Mouse (Mus musculus) ES-E14 (cell line): ENCODE data around the gene Pnmal1. TPM values are rescaled to one million over a fixed set of nuclear protein-coding genes. Genes with fewer than 3 reads are reported as not detected.

Experiments used
- DNase-seq: peaks from one replicate; pipeline ENCODE4 v3.0.0-alpha.2; 2013; ENCODE audit warnings: low read depth, low spot score
- H3K27ac ChIP-seq: 2 replicates; pipeline ENCODE4 v1.5.1; 2012; ENCODE audit warnings: low read depth, mild to moderate bottlenecking, low read length, moderate library complexity, mixed read lengths; ENCODE audit not compliant: poor library complexity, insufficient read depth, severe bottlenecking
- H3K36me3 ChIP-seq: 2 replicates; pipeline ENCODE4 v1.6.1; 2012; ENCODE audit warnings: mild to moderate bottlenecking, low read length, moderate library complexity, mixed read lengths; ENCODE audit not compliant: control insufficient read depth, poor library complexity, insufficient read depth, severe bottlenecking
- H3K4me1 ChIP-seq, 2 experiments: fragments of 150-350 bp in 1 of 2; sonication (generic) in 1 of 2; 2 replicates each; pipeline ENCODE4 v1.6.1; 2012; ENCODE audit warnings: low read length in 2 of 2, mild to moderate bottlenecking in 1 of 2, mixed read lengths in 1 of 2; ENCODE audit not compliant: control insufficient read depth in 2 of 2, insufficient read depth in 2 of 2, poor library complexity in 1 of 2
- H3K4me3 ChIP-seq, 2 experiments: fragments of 150-350 bp in 1 of 2; sonication (generic) in 1 of 2; 2 replicates each; pipeline ENCODE4 v1.5.1; 2012; ENCODE audit warnings: low read length in 2 of 2, low read depth in 1 of 2, mild to moderate bottlenecking in 1 of 2, mixed read lengths in 1 of 2; ENCODE audit not compliant: insufficient read depth in 1 of 2, poor library complexity in 1 of 2, severe bottlenecking in 1 of 2
- H3K9ac ChIP-seq: 2 replicates; pipeline ENCODE4 v1.6.1; 2012; ENCODE audit warnings: low read depth, mild to moderate bottlenecking, low read length, mixed read lengths; ENCODE audit not compliant: poor library complexity, insufficient read depth, severe bottlenecking
- H3K9me3 ChIP-seq: fragments of 150-350 bp; sonication (generic); 2 replicates; pipeline ENCODE4 v1.6.1; 2012; ENCODE audit warnings: low read depth, mild to moderate bottlenecking, low read length; ENCODE audit not compliant: control insufficient read depth, insufficient read depth
- CHD2 ChIP-seq: IDR thresholded peaks from 2 replicates; pipeline ENCODE4 v1.6.1; 2014; ENCODE audit warnings: mild to moderate bottlenecking, low read depth, low read length, inconsistent platforms
- HCFC1 ChIP-seq: IDR thresholded peaks from 2 replicates; pipeline ENCODE4 v1.6.1; 2012; ENCODE audit warnings: low read length, inconsistent platforms, borderline replicate concordance; ENCODE audit not compliant: insufficient read depth
- MAFK ChIP-seq: IDR thresholded peaks from 2 replicates; pipeline ENCODE4 v1.6.1; 2014; ENCODE audit warnings: mild to moderate bottlenecking, low read depth, low read length, inconsistent platforms; ENCODE audit not compliant: insufficient read depth
- ZC3H11A ChIP-seq: IDR thresholded peaks from 2 replicates; pipeline ENCODE4 v1.6.1; 2012; ENCODE audit warnings: low read depth, mild to moderate bottlenecking, inconsistent platforms, low read length, borderline replicate concordance
- ZNF384 ChIP-seq: IDR thresholded peaks from 2 replicates; pipeline ENCODE4 v1.6.1; 2012; ENCODE audit warnings: low read depth, low read length, inconsistent platforms
- in situ Hi-C, 2 experiments: fragments of 600-800 bp; cut with MboI; formaldehyde crosslinking; loops; one replicate each; pipeline ENCODE4 v1.15.1; 2025; ENCODE audit warnings: low sequenced_read_pairs in 2 of 2, inconsistent platforms in 1 of 2; ENCODE audit not compliant: unreplicated experiment in 2 of 2
- total RNA-seq: library from RNA; depleted of rRNA; stranded (reverse); fragments of 300-350 nt; gene quantifications from 2 replicates; pipeline ENCODE4 v1.2.3, GENCODE M21; 2012

The Pnmal1 gene
- total RNA-seq, 1 experiment = 0.45 TPM

GRCm38 (mm10) chr7:16994400-16994799 is 34.9 kb downstream of the Pnmal1 start:
- peak overlapping the region; percentile 57 to 73 for H3K4me3 ChIP-seq
- H3K27ac ChIP-seq = no peak overlapping the region
- DNase-seq = no peak
- TF ChIP-seq ZC3H11A (no peak), HCFC1 (no peak), CHD2 (no peak), MAFK (no peak), ZNF384 (no peak)
- peaks cover 1 to 14% of the 10 kb centered on the region in 2 experiments; a peak in 2 of 4 replicates for H3K4me1 ChIP-seq
- in situ Hi-C loops = loop anchor here in 1 of 2 experiments (5.0 kb wide), 1 partner anchor 42 kb away; no protein-coding TSS in a partner anchor
- peak overlapping the region; percentile 36; the same call in 1 of the 2 replicates for H3K9ac ChIP-seq
- H3K36me3 ChIP-seq = no peaks in the 10 kb centered on the region; the same call in 1 of the 2 replicates
- no peaks in the 10 kb centered on the region for H3K9me3 ChIP-seq

DNA sequence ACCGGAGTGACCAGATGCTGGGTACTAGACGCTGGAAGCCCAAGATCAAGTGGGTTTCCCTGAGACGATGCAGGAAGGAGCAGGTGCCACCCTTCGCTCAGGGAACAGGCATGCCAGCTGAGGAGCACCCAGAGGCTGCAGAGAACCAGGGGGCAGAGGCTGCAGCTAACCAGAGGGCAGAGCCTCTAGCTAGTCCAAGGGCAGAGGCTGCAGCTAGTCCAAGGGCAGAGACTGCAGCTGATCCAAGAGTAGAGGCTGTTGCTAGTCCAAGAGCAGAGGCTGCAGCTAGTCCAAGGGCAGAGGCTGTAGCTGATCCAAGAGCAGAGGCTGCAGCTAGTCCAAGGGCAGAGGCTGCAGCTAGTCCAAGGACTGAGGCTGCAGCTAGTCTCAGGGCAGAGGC is 35.9 kb downstream of the Pnmal1 start:
- Histone ChIP-seq H3K9ac (no peak overlapping the region), H3K4me3 (no peak overlapping the region), H3K36me3 (no peaks in the 10 kb centered on the region; the same call in 1 of the 2 replicates), H3K4me1 (peaks cover 0 to 10% of the 10 kb centered on the region in 2 experiments; a peak in 2 of 4 replicates), H3K9me3 (no peaks in the 10 kb centered on the region), H3K27ac (no peak overlapping the region)
- TF ChIP-seq ZC3H11A (no peak), HCFC1 (no peak), ZNF384 (no peak), CHD2 (no peak), MAFK (no peak)
- in situ Hi-C loops = loop anchor here in 1 of 2 experiments (5.0 kb wide), 1 partner anchor 63 kb away; no protein-coding TSS in a partner anchor
- no peak for DNase-seq

DNA sequence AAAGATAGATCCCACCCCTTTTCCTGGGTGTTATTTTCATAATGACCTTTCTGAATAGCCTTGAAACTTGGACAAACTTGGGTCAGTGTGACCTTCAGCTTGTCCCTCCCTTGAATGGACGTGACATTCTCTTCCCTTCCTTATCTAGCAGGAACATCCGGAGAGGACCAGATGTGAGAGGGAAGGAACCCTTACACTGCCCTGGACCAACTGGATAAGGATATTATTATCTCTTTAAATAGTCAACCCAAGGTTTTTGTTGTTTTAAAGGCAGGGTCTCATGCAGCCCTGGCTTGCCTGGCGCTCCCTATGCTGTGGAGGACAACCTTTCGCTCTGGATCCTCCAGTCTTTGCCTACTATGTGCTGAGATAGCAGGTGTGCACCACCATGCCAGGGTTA is 39.8 kb downstream of the Pnmal1 start:
- no peak for DNase-seq
- no peak for TF ChIP-seq ZC3H11A
- no peak for TF ChIP-seq ZNF384
- TF ChIP-seq MAFK = no peak
- peaks cover 0 to 6% of the 10 kb centered on the region in 2 experiments; a peak in 1 of 4 replicates for H3K4me1 ChIP-seq
- H3K4me3 ChIP-seq = no peak overlapping the region
- H3K36me3 ChIP-seq = peaks cover 5% of the 10 kb centered on the region
- no peak overlapping the region for H3K9ac ChIP-seq
- H3K9me3 ChIP-seq = no peaks in the 10 kb centered on the region
- in situ Hi-C loops = loop anchor here in 1 of 2 experiments (5.0 kb wide), 1 partner anchor 67 kb away; no protein-coding TSS in a partner anchor
- no peak overlapping the region for H3K27ac ChIP-seq

DNA sequence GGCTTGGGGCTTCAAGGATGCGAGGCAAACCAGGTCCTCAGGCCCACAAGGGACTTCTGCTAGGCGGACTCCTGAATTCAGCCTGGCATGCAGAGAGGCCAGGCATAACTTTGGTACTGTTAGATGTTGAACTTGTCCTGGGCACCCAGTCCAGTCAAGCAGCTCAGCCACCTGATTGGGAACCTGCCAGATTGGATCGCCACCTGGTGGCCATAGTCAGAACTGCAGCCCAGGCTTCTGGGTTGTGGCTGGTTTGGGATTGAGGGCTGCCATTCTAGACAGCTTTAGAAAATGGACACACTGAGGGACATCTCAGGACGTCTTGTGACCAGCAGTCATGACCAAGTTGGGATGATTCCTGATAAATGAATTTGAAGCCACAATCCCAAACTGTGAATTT is 40.2 kb downstream of the Pnmal1 start:
- Histone ChIP-seq H3K4me1 (peaks cover 0 to 5% of the 10 kb centered on the region in 2 experiments; a peak in 2 of 4 replicates), H3K27ac (no peak overlapping the region), H3K36me3 (peaks cover 9% of the 10 kb centered on the region), H3K9me3 (no peaks in the 10 kb centered on the region), H3K9ac (no peak overlapping the region), H3K4me3 (no peak overlapping the region)
- in situ Hi-C loops = loop anchor here in 1 of 2 experiments (5.0 kb wide), 1 partner anchor 67 kb away; no protein-coding TSS in a partner anchor
- TF ChIP-seq ZC3H11A = peak; percentile 58; the same call in 1 of the 2 replicates
- TF ChIP-seq HCFC1 = no peak
- DNase-seq = peak; percentile 71
